Mouse (Mus musculus) heart, embryonic 10.5 days (tissue): ENCODE results near the gene 9130213A22Rik. TPM values are rescaled to one million over a fixed set of nuclear protein-coding genes. Genes with fewer than 3 reads are reported as not detected.
A peak's percentile ranks its signal among the peaks of the same experiment; 100 is the strongest.

Experiments
- DNase-seq: peaks from one replicate; pipeline ENCODE4 v3.0.0-alpha.2; 2017; ENCODE audit warnings: low spot score
- H3K27ac ChIP-seq: fragments of 300-500 bp; sonication (generic); 2 replicates; pipeline ENCODE4 v1.5.1; 2016; ENCODE audit warnings: mild to moderate bottlenecking
- H3K27me3 ChIP-seq: fragments of 300-500 bp; sonication (generic); 2 replicates; pipeline ENCODE4 v1.6.1; 2016; ENCODE audit warnings: mild to moderate bottlenecking; ENCODE audit not compliant: poor library complexity, insufficient read depth, severe bottlenecking
- H3K36me3 ChIP-seq: fragments of 300-500 bp; sonication (generic); 2 replicates; pipeline ENCODE4 v1.6.1; 2016; ENCODE audit warnings: mild to moderate bottlenecking, moderate library complexity
- H3K4me1 ChIP-seq: fragments of 300-500 bp; sonication (generic); 2 replicates; pipeline ENCODE4 v1.6.1; 2016; ENCODE audit warnings: mild to moderate bottlenecking
- H3K4me3 ChIP-seq: fragments of 300-500 bp; sonication (generic); 2 replicates; pipeline ENCODE4 v1.5.1; 2016; ENCODE audit warnings: mild to moderate bottlenecking, moderate library complexity
- H3K9me3 ChIP-seq: fragments of 300-500 bp; sonication (generic); 2 replicates; pipeline ENCODE4 v1.6.1; 2016; ENCODE audit warnings: mild to moderate bottlenecking, moderate library complexity
- WGBS: fragments of 180-500 bp; shearing (Covaris S2); methylation state at CpG from one replicate; pipeline ENCODE4 v1.1.7; 2016; 5-methylcytosine and 5-hydroxymethylcytosine counted together
- polyA plus RNA-seq: library from polyadenylated mRNA; unstranded; fragments of >200 nt; fragmentation: Nextera tagmentation; extraction: Ambion mirVana; gene quantifications from 2 replicates; pipeline ENCODE4 v1.2.1, GENCODE M21; 2016

9130213A22Rik gene
- polyA plus RNA-seq, 1 experiment from 2014 or later: 0.16 TPM

- peak; percentile 83 for DNase-seq
- H3K9me3 ChIP-seq: no peaks in the 10 kb centered on the region
- peaks cover 8% of the 10 kb centered on the region for H3K27me3 ChIP-seq
- peak overlapping the region; percentile 88 for H3K27ac ChIP-seq
- H3K4me3 ChIP-seq: peak overlapping the region; percentile 86
- H3K4me1 ChIP-seq: peaks cover 60% of the 10 kb centered on the region
- WGBS: under 1% methylated on average over 33 of the region's 33 CpGs
- H3K36me3 ChIP-seq: no peaks in the 10 kb centered on the region
Measured at GRCm38 (mm10) chr11:69121001-69121740, 1.2 kb downstream of the 9130213A22Rik start.

DNA sequence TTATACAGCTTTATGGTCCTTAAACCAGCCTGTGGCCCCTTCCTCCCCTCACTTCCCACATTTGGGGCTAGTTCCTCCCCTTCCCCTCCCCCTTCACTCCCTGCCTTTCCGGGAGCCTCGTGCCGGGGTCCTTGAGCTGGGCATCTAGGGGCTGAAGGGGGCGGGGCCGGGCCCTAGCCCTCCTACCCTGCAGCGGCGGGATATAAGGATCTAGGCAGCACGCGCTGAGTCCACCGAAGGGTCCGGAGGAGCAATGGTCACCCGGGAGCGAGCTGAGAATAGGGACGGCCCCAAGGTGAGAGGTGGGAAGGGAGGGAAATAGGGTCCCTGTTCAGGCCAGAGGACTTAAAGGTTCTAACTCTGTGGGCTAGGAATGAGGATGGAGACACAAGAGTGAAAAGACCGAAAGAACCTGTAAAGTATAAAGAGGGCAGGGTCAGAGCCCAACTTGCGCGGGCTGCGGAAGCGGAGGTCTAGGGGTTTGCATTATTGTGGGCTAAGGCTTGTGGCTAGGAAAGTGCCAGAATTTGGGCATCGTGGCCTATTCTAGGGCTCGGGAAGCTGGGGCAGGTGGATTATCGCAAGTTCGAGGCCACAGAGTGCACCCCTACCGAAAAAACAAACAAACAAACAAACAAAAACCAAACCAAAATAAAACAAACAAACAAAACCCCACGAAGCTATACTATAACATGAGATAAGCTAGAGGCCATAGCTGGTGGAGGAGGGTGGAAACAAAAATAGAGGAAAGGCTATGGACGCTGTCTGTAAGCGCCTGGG lies 2.0 kb downstream of the 9130213A22Rik start, which contains the start of gene Hes7:
Gene Hes7, plus strand, starts transcription at position 184 of the 780 bp plus-strand sequence.
- Histone ChIP-seq H3K4me1 (peaks cover 52% of the 10 kb centered on the region), H3K9me3 (no peaks in the 10 kb centered on the region), H3K36me3 (no peaks in the 10 kb centered on the region), H3K4me3 (peak within 1 kb of the TSS; percentile 86), H3K27ac (peak within 1 kb of the TSS; percentile 88), H3K27me3 (peaks cover 16% of the 10 kb centered on the region)
- no peak for DNase-seq
- WGBS: under 1% methylated on average over 27 of the region's 27 CpGs

- Histone ChIP-seq H3K27me3 (peaks cover 23% of the 10 kb centered on the region), H3K36me3 (no peaks in the 10 kb centered on the region), H3K27ac (peak overlapping the region; percentile 50; the same call in 1 of the 2 replicates), H3K4me1 (peaks cover 52% of the 10 kb centered on the region), H3K4me3 (peak overlapping the region; percentile 86), H3K9me3 (no peaks in the 10 kb centered on the region)
- 28% methylated on average over 14 of the region's 14 CpGs for WGBS
- no peak for DNase-seq
Measured at GRCm38 (mm10) chr11:69119446-69120155, 2.8 kb downstream of the 9130213A22Rik start.

- H3K27ac ChIP-seq: 0 out of 2 replicates have a peak overlapping the region, but pooled peaks have one; percentile 19
- no peaks in the 10 kb centered on the region for H3K36me3 ChIP-seq
- peaks cover 52% of the 10 kb centered on the region for H3K4me1 ChIP-seq
- no peaks in the 10 kb centered on the region for H3K9me3 ChIP-seq
- peak; percentile 90 for DNase-seq
- WGBS: under 1% methylated on average over 15 of the region's 15 CpGs
- peak overlapping the region; percentile 86 for H3K4me3 ChIP-seq
- peaks cover 31% of the 10 kb centered on the region for H3K27me3 ChIP-seq
Measured at GRCm38 (mm10) chr11:69118765-69119164, 3.6 kb downstream of the 9130213A22Rik start.

- WGBS: under 1% methylated on average over 45 of the region's 45 CpGs
Measured at GRCm38 (mm10) chr11:69117737-69118695, 4.4 kb downstream of the 9130213A22Rik start.

DNA sequence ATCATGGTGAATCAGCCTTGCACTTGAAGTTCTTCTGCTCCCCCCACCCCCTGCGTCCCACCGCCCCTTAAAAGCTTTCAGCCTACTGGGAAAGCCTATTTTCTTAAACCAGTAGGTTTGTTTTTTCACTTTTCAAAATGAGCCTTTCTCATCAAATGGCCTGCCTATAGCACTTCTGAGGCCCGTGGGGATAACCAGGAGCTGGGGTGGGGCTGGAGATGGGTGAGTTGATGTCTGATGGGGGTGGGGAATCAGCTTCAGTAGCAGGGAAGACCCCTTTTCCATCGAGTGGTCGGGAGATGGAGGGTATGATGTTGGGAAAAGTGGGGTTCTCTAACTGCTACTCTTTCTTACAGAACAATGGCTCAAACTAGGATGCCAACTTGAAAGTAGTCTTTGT lies 5.5 kb downstream of the 9130213A22Rik start:
- no peak for DNase-seq
- Histone ChIP-seq H3K4me3 (no peak overlapping the region), H3K27me3 (peaks cover 33% of the 10 kb centered on the region), H3K36me3 (no peaks in the 10 kb centered on the region), H3K4me1 (peaks cover 49% of the 10 kb centered on the region), H3K27ac (no peak overlapping the region), H3K9me3 (no peaks in the 10 kb centered on the region)
- WGBS: 41% methylated on average over 5 of the region's 5 CpGs

More at GRCm38 (mm10) chr11:69117737-69118695, 4.4 kb downstream of the 9130213A22Rik start:
- peak; percentile 87 for DNase-seq
- Histone ChIP-seq H3K36me3 (no peaks in the 10 kb centered on the region), H3K27ac (peak overlapping the region; percentile 91), H3K9me3 (no peaks in the 10 kb centered on the region), H3K4me1 (peaks cover 52% of the 10 kb centered on the region), H3K4me3 (peak overlapping the region; percentile 86), H3K27me3 (peaks cover 33% of the 10 kb centered on the region)

DNA sequence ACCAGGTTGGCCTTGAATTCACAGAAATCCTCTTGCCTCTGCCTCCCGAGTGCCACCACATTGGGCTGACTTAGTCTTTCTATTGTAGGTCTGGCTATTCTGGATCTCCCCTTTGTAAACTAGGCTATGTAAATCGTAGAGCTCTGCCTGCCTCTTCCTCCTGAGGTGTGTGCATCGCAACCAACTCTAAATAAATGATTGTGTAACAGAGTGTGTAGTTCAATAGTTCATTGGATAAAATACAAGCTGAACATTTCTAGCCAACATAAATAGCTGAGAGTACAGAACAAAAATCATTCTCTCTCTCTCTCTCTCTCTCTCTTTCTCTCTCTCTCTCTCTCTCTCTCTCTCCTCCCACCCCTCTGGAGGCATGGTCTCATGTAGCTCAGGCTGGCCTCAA lies 7.8 kb downstream of the 9130213A22Rik start:
- no peak overlapping the region for H3K27ac ChIP-seq
- H3K4me1 ChIP-seq: peaks cover 35% of the 10 kb centered on the region
- H3K36me3 ChIP-seq: peaks cover under 1% of the 10 kb centered on the region; the same call in 1 of the 2 replicates
- DNase-seq: no peak
- 76% methylated on average over 3 of the region's 3 CpGs for WGBS
- no peak overlapping the region for H3K4me3 ChIP-seq
- H3K9me3 ChIP-seq: no peaks in the 10 kb centered on the region
- H3K27me3 ChIP-seq: peaks cover 33% of the 10 kb centered on the region

DNA sequence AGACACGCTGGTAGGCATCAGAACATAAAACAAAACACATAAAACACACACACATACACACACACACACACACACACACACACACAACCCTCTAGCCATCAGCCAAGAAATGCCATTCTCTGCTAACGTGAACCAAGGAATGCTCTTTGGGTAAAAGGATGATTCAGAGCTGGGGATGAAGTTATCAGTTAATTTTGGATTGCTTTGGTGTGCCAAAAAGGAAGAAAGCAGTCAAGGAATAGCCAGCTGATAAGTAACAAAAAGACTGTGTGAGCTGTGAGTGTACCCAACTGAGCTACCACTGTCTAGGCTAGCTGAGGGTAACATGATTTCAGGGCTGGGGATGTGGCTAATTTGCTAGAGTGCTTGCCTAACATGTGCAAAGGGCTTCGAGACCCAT lies 8.4 kb downstream of the 9130213A22Rik start:
- WGBS: 62% methylated on average over 3 of the region's 3 CpGs
- DNase-seq: no peak
- Histone ChIP-seq H3K4me1 (peaks cover 35% of the 10 kb centered on the region), H3K4me3 (no peak overlapping the region), H3K27ac (no peak overlapping the region), H3K9me3 (no peaks in the 10 kb centered on the region), H3K36me3 (peaks cover 6% of the 10 kb centered on the region), H3K27me3 (peaks cover 33% of the 10 kb centered on the region)

GRCm38 (mm10) chr11:69111865-69112264 lies 10.5 kb downstream of the 9130213A22Rik start:
- Histone ChIP-seq H3K9me3 (no peaks in the 10 kb centered on the region), H3K27ac (peak overlapping the region; percentile 86), H3K36me3 (peaks cover 28% of the 10 kb centered on the region), H3K27me3 (peaks cover 32% of the 10 kb centered on the region), H3K4me3 (peak overlapping the region; percentile 65), H3K4me1 (peaks cover 27% of the 10 kb centered on the region)
- 44% methylated on average over 4 of the region's 4 CpGs for WGBS
- DNase-seq: no peak

- peaks cover 34% of the 10 kb centered on the region for H3K36me3 ChIP-seq
- peak overlapping the region; percentile 86 for H3K27ac ChIP-seq
- peaks cover 26% of the 10 kb centered on the region for H3K4me1 ChIP-seq
- 3% methylated on average over 21 of the region's 21 CpGs for WGBS
- no peaks in the 10 kb centered on the region for H3K9me3 ChIP-seq
- no peak for DNase-seq
- peaks cover 26% of the 10 kb centered on the region for H3K27me3 ChIP-seq
- H3K4me3 ChIP-seq: peak overlapping the region; percentile 65
Measured at GRCm38 (mm10) chr11:69111051-69111810, 11.2 kb downstream of the 9130213A22Rik start.

DNA sequence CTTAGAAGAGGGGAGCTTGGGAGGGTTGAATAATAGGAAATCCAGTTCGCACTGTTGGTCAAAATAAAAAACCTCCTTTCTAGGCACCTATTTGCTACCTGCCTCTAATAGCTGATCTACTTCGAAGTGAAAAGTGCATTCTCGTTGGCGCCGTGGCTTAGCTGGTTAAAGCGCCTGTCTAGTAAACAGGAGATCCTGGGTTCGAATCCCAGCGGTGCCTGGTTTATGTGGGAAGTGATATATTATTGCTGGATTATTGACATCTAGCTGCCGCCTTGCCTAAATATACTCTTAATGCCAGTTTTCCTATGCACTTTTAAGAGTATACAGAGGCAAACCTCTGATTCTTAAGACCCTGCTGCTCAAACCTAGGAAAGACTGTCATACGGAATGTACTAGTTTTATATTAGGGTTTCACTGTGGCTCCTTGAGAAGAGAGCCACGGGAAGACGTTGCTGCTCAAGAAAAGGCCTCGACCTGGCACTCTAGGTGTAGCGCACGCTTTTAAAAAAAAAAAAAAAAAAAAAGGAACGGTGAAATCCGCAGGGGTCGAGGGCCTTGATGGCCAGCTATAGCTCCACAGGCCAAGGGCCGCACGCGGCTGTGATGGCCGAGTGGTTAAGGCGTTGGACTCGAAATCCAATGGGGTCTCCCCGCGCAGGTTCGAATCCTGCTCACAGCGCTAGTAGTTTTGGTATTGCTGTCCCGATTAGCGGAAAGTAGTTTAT lies 11.9 kb downstream of the 9130213A22Rik start:
- Histone ChIP-seq H3K36me3 (peaks cover 41% of the 10 kb centered on the region), H3K4me1 (peaks cover 26% of the 10 kb centered on the region), H3K9me3 (no peaks in the 10 kb centered on the region), H3K27me3 (peaks cover 18% of the 10 kb centered on the region; the same call in 1 of the 2 replicates), H3K27ac (peak overlapping the region; percentile 86), H3K4me3 (peak overlapping the region; percentile 65)
- peak; percentile 94 for DNase-seq
- WGBS: under 1% methylated on average over 30 of the region's 30 CpGs
